Mouse (Mus musculus) kidney, adult 2 months (tissue): Measurements from ENCODE around the gene Adh6a. TPM values are rescaled to one million over a fixed set of nuclear protein-coding genes. Genes with fewer than 3 reads are reported as not detected.

ENCODE experiments used
- DNase-seq: peaks from one replicate; pipeline ENCODE4 v3.0.0; 2021
- H3K27ac ChIP-seq: fragments of 200-500 bp; 2 replicates; pipeline ENCODE4 v1.5.1; 2012; ENCODE audit warnings: low read depth, low read length, control low read depth, inconsistent platforms; ENCODE audit not compliant: insufficient read depth
- H3K27me3 ChIP-seq: fragments of 200-500 bp; replicated peaks from 2 replicates; pipeline ENCODE4 v1.6.1; 2012; ENCODE audit warnings: mild to moderate bottlenecking, moderate library complexity, low read length, inconsistent platforms; ENCODE audit not compliant: control insufficient read depth, insufficient read depth
- H3K36me3 ChIP-seq: fragments of 200-500 bp; 2 replicates; pipeline ENCODE4 v1.6.1; 2012; ENCODE audit warnings: mild to moderate bottlenecking, moderate library complexity, low read length, inconsistent platforms; ENCODE audit not compliant: control insufficient read depth, insufficient read depth
- H3K4me1 ChIP-seq: fragments of 200-500 bp; 2 replicates; pipeline ENCODE4 v1.6.1; 2011; ENCODE audit warnings: low read length; ENCODE audit not compliant: control insufficient read depth, insufficient read depth
- H3K4me3 ChIP-seq: fragments of 200-500 bp; 2 replicates; pipeline ENCODE4 v1.5.1; 2011; ENCODE audit warnings: mild to moderate bottlenecking, low read depth, low read length, control low read depth; ENCODE audit not compliant: insufficient read depth
- CTCF ChIP-seq: fragments of 200-500 bp; conservative IDR thresholded peaks from 2 replicates; pipeline ENCODE4 v1.5.1; 2011; ENCODE audit warnings: low read depth, mild to moderate bottlenecking, control low read depth, low read length, moderate library complexity, mixed read lengths; ENCODE audit not compliant: insufficient read depth, insufficient read length
- POLR2A ChIP-seq: fragments of 200-500 bp; IDR thresholded peaks from one replicate; pipeline ENCODE4 v1.6.1; 2011; ENCODE audit warnings: low read depth, low read length, control low read depth
- WGBS: fragments of 180-500 bp; shearing (Covaris S2); methylation state at CpG from one replicate; pipeline ENCODE4 v1.1.7; 2018; 5-methylcytosine and 5-hydroxymethylcytosine counted together
- polyA plus RNA-seq: library from polyadenylated mRNA; depleted of rRNA; stranded (reverse); fragments of >200 nt; gene quantifications from 2 replicates; pipeline ENCODE4 v1.2.3, GENCODE M21; 2012

The Adh6a gene
- polyA plus RNA-seq, 1 experiment = 0.23 TPM

DNA sequence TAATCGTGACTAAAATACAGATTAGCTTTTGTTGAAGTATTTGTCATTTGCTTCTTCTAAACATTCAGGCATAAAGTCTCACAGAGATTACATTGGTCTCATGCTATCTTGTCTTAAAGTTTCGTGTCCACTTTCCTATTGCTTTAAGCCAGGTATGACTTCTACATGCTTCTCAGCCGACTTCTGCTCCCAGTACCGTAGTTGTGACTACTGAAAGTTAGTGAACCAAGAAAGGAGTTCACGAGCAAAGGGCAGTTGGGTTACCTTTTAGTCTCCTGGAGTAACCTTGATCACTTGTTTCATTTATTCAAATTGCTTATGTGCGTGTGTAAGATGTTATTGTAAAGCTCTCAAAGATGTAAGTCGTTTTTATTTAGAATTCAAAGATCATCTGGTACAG is 27.1 kb upstream of the Adh6a start:
- peaks cover 10% of the 10 kb centered on the region; the same call in 1 of the 2 replicates for H3K4me1 ChIP-seq
- peak; percentile 63 for DNase-seq
- no peak for TF ChIP-seq CTCF
- no peak for TF ChIP-seq POLR2A
- peaks cover 8% of the 10 kb centered on the region for H3K36me3 ChIP-seq
- H3K4me3 ChIP-seq = no peak overlapping the region
- no peaks in the 10 kb centered on the region for H3K27me3 ChIP-seq
- H3K27ac ChIP-seq = no peak overlapping the region
- WGBS = 58% methylated on average over 7 of the region's 7 CpGs

DNA sequence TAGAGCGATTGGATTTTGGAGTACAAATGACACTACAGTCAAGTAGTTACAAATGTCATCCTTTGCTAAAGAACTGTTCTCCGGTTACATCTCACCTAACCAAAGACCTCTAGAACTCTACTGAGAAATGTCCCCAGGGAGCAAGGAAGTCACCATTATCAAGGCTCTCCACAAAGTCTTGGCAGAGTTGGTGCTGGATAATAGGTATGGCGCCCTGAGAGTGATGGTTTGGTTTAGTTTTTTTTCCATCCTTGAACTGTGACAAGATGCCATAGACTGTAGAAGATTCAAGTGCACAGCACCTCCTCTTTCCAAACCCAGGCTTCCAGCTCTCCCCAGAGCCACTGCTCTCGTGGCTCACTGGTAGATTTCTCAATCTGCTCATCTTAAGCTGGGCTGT is 25.4 kb upstream of the Adh6a start:
- WGBS = 91% methylated on average over 4 of the region's 4 CpGs
- no peak for TF ChIP-seq POLR2A
- TF ChIP-seq CTCF = no peak
- H3K4me3 ChIP-seq = no peak overlapping the region
- no peak for DNase-seq
- H3K27ac ChIP-seq = no peak overlapping the region
- peaks cover 12% of the 10 kb centered on the region; the same call in 1 of the 2 replicates for H3K4me1 ChIP-seq
- peaks cover 8% of the 10 kb centered on the region; the same call in 1 of the 2 replicates for H3K36me3 ChIP-seq
- no peaks in the 10 kb centered on the region for H3K27me3 ChIP-seq

DNA sequence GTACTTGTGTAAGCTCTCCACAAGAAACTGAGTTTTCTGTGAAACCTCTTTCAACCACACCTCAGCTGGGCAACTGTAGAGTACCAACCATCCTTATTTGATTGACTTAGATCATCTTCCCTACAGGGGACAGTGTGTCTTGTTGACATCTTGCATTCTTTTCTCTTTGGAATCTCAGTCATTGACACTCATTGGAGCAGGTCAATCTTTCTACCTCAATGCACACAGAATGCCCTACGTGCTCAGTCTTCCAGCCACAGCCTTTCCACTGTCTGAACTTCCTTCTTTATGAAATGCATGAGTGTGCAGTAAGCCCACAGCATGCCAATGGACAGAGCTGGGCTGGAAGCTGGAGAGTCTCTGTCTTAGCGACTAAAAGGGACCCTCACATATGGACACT is 22.4 kb upstream of the Adh6a start:
- H3K27ac ChIP-seq = no peak overlapping the region
- H3K27me3 ChIP-seq = no peaks in the 10 kb centered on the region
- peak; percentile 71 for DNase-seq
- 36% methylated on average over 2 of the region's 2 CpGs for WGBS
- no peak overlapping the region for H3K4me3 ChIP-seq
- TF ChIP-seq POLR2A (no peak), CTCF (no peak)
- H3K4me1 ChIP-seq = peaks cover 9% of the 10 kb centered on the region; the same call in 1 of the 2 replicates
- peaks cover 8% of the 10 kb centered on the region; the same call in 1 of the 2 replicates for H3K36me3 ChIP-seq

DNA sequence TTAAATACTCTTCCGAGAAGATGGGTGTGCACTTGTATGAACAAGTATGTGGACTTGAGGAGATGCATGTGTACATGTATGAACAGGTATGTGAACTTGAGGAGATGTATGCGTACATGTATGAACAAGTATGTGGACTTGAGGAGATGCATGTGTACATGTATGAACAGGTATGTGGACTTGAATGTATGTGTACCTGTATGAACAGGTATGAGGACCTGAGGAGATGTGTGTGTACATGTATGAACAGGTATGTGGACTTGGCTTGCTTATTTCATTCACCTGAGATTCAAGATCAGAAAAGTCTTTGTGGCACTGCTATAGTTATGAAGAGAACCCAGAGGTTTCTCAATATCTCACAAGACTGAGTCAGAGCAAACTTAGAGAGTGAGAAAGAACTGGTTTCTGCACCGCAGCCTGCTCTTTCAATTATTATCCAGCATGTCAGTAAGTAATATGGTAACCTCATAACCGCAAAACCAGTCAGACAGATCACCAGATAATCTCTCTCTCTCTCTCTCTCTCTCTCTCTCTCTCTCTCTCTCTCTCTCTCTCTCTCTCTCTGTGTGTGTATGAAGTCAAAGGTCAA is 21.5 kb upstream of the Adh6a start:
- Histone ChIP-seq H3K4me1 (peaks cover 5% of the 10 kb centered on the region; the same call in 1 of the 2 replicates), H3K27me3 (no peaks in the 10 kb centered on the region), H3K4me3 (no peak overlapping the region), H3K36me3 (peaks cover 8% of the 10 kb centered on the region; the same call in 1 of the 2 replicates), H3K27ac (no peak overlapping the region)
- no peak for DNase-seq
- WGBS = 67% methylated on average over 4 of the region's 4 CpGs
- TF ChIP-seq CTCF = no peak
- no peak for TF ChIP-seq POLR2A

DNA sequence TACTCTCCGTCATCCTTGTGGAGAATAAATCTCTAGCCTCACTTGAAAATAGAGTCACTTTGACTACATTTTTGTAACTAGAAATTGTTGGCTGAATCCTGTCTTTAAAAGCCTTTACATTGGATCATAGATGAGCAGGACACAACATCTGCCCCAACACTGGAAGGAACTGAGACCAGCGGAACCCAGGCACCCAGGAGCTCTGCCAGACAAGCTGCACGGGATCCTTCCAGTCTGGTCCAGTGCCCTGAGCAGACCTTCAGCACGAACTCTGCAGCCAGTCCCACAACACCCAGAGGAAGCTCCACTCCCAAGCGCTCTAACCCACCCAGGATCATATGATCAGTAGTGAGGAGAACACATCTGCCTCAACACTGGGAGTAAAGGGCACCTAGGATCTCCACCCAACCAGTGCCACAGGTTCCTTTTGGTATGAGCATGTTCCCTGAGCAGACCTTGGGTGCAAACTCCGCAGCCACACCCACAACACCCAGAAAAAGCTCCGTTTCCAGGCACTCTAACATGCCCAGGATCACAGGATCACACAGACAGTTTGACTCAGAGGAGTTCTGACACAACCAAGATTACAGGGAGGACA is 19.7 kb upstream of the Adh6a start:
- WGBS = 76% methylated on average over 7 of the region's 7 CpGs
- TF ChIP-seq CTCF = no peak
- no peak for TF ChIP-seq POLR2A
- DNase-seq = peak; percentile 39
- H3K4me1 ChIP-seq = peaks cover 5% of the 10 kb centered on the region; the same call in 1 of the 2 replicates
- H3K27me3 ChIP-seq = no peaks in the 10 kb centered on the region
- H3K4me3 ChIP-seq = no peak overlapping the region
- peaks cover 2% of the 10 kb centered on the region; the same call in 1 of the 2 replicates for H3K36me3 ChIP-seq
- H3K27ac ChIP-seq = no peak overlapping the region

DNA sequence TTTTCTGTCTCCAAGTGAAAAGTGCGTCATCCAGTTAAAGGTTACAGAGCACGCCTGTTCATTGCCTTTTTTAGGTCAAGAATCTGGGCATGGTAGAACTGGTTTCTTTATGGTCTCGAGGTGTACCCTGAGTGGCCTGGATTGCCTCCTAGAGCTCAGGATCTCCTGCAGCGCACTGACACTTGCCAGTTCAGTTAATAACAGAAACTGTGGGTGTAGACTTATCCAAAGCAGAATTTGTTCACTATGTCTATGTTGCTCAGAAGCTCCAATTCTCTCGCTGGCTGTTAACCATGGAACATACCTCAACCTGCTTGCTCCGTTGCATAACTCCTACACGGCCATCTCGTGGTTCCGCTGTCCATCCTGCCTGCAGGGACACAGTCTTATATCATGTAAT is 13.0 kb upstream of the Adh6a start:
- DNase-seq = no peak
- H3K27me3 ChIP-seq = no peaks in the 10 kb centered on the region
- H3K4me3 ChIP-seq = no peak overlapping the region
- TF ChIP-seq CTCF (no peak), POLR2A (no peak)
- WGBS = 81% methylated on average over 9 of the region's 9 CpGs
- H3K4me1 ChIP-seq = peaks cover 12% of the 10 kb centered on the region; the same call in 1 of the 2 replicates
- H3K27ac ChIP-seq = no peak overlapping the region
- no peaks in the 10 kb centered on the region for H3K36me3 ChIP-seq

DNA sequence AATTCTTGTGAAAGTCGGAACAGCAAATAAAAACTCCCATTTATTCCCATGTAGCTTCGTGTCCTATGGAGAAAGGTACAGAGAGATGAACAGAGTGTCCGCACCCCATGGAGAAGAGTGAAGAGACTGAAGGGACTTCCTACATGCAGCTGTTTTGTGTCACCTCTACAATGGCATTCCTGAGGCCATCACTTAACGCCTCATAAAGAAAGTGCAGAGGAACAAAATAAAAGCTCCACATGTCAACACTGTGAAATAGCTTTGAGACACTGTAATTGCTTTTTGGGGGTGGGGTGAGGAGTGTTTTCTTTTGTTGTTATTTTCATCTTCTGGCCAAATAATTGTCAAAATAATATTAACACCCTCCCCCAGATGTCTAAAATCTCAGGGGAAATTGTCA is 10.4 kb upstream of the Adh6a start:
- TF ChIP-seq POLR2A (no peak), CTCF (no peak)
- H3K36me3 ChIP-seq = no peaks in the 10 kb centered on the region
- DNase-seq = no peak
- H3K27me3 ChIP-seq = no peaks in the 10 kb centered on the region
- H3K4me1 ChIP-seq = peaks cover 16% of the 10 kb centered on the region; the same call in 1 of the 2 replicates
- peak overlapping the region; percentile 23; the same call in 1 of the 2 replicates for H3K27ac ChIP-seq
- H3K4me3 ChIP-seq = no peak overlapping the region
- 68% methylated on average over 4 of the region's 4 CpGs for WGBS
